Mouse (Mus musculus) heart, postnatal 0 days (tissue): ENCODE data around the gene Klhl42.

Experiments used
- CTCF ChIP-seq: IDR thresholded peaks from 2 replicates; pipeline ENCODE4 v1.5.1; 2016; ENCODE audit warnings: antibody characterized with exemption, control low read depth, low read depth
- EP300 ChIP-seq: IDR thresholded peaks from 2 replicates; pipeline ENCODE4 v1.6.1; 2016; ENCODE audit warnings: antibody characterized with exemption, low read depth

- no peak for TF ChIP-seq CTCF
- no peak for TF ChIP-seq EP300
Observed at GRCm38 (mm10) chr6:147118190-147118589, 27.0 kb downstream of the Klhl42 start.
